Mouse (Mus musculus) lung, adult 2 months (tissue): Measurements from ENCODE around the gene Calr3. TPM values are rescaled to one million over a fixed set of nuclear protein-coding genes. Genes with fewer than 3 reads are reported as not detected.

Source experiments
- DNase-seq: peaks from one replicate; pipeline ENCODE4 v3.0.0; 2022
- H3K4me1 ChIP-seq: fragments of 200-500 bp; 2 replicates; pipeline ENCODE4 v1.6.1; 2011; ENCODE audit warnings: low read length; ENCODE audit not compliant: control insufficient read depth, insufficient read depth
- H3K4me3 ChIP-seq: fragments of 200-500 bp; replicated peaks from 2 replicates; pipeline ENCODE3; 2011; ENCODE audit warnings: low read depth, mild to moderate bottlenecking, control low read depth, low read length; ENCODE audit errors: extremely low read depth
- CTCF ChIP-seq: fragments of 200-500 bp; IDR thresholded peaks from 2 replicates; pipeline ENCODE4 v1.5.1; 2011; ENCODE audit warnings: mild to moderate bottlenecking, low read length, control low read depth; ENCODE audit not compliant: insufficient read depth
- POLR2A ChIP-seq: fragments of 200-500 bp; IDR thresholded peaks from 2 replicates; pipeline ENCODE4 v1.6.1; 2011; ENCODE audit warnings: low read depth, mild to moderate bottlenecking, control low read depth, low read length, borderline replicate concordance; ENCODE audit errors: extremely low read depth
- WGBS: fragments of 180-500 bp; shearing (Covaris S2); methylation state at CpG from one replicate; pipeline ENCODE4 v1.1.7; 2018; 5-methylcytosine and 5-hydroxymethylcytosine counted together
- polyA plus RNA-seq: library from polyadenylated mRNA; depleted of rRNA; stranded (reverse); fragments of >200 nt; gene quantifications from 2 replicates; pipeline ENCODE4 v1.2.3, GENCODE M21; 2012

Gene Calr3
- polyA plus RNA-seq, 1 experiment: 0.49 TPM

GRCm38 (mm10) chr8:72469984-72470383 is 26.3 kb upstream of the Calr3 start:
- TF ChIP-seq POLR2A (no peak), CTCF (no peak)
- no peak for DNase-seq
- H3K4me1 ChIP-seq: peaks cover 2% of the 10 kb centered on the region; the same call in 1 of the 2 replicates
- WGBS: 92% methylated on average over 8 of the region's 8 CpGs
- no peak overlapping the region for H3K4me3 ChIP-seq

- H3K4me3 ChIP-seq: no peak overlapping the region
- 83% methylated on average over 2 of the region's 2 CpGs for WGBS
- peaks cover 2% of the 10 kb centered on the region; the same call in 1 of the 2 replicates for H3K4me1 ChIP-seq
- no peak for DNase-seq
- TF ChIP-seq CTCF: no peak
- no peak for TF ChIP-seq POLR2A
Measured at GRCm38 (mm10) chr8:72469243-72469642, 25.6 kb upstream of the Calr3 start.

- no peak for DNase-seq
- 90% methylated on average over 10 of the region's 10 CpGs for WGBS
- Histone ChIP-seq H3K4me3 (no peak overlapping the region), H3K4me1 (no peaks in the 10 kb centered on the region)
- TF ChIP-seq POLR2A (no peak), CTCF (no peak)
Measured at GRCm38 (mm10) chr8:72464211-72464610, 20.5 kb upstream of the Calr3 start.

- no peak for DNase-seq
- TF ChIP-seq CTCF (no peak), POLR2A (no peak)
- H3K4me3 ChIP-seq: no peak overlapping the region
- no peaks in the 10 kb centered on the region for H3K4me1 ChIP-seq
- 86% methylated on average over 4 of the region's 4 CpGs for WGBS
Measured at GRCm38 (mm10) chr8:72459881-72460533, 16.3 kb upstream of the Calr3 start.

- TF ChIP-seq CTCF (no peak), POLR2A (no peak)
- H3K4me3 ChIP-seq: no peak overlapping the region
- no peak for DNase-seq
- H3K4me1 ChIP-seq: no peaks in the 10 kb centered on the region
- WGBS: 83% methylated on average over 6 of the region's 6 CpGs
Measured at GRCm38 (mm10) chr8:72458457-72458856, 14.8 kb upstream of the Calr3 start.

- no peak for DNase-seq
- Histone ChIP-seq H3K4me3 (no peak overlapping the region), H3K4me1 (no peaks in the 10 kb centered on the region)
- TF ChIP-seq CTCF (no peak), POLR2A (no peak)
- WGBS: 87% methylated on average over 3 of the region's 3 CpGs
Measured at GRCm38 (mm10) chr8:72457806-72458205, 14.1 kb upstream of the Calr3 start.

- H3K4me3 ChIP-seq: no peak overlapping the region
- 86% methylated on average over 4 of the region's 4 CpGs for WGBS
- TF ChIP-seq POLR2A (no peak), CTCF (no peak)
- no peak for DNase-seq
- H3K4me1 ChIP-seq: no peaks in the 10 kb centered on the region
Measured at GRCm38 (mm10) chr8:72455317-72455716, 11.6 kb upstream of the Calr3 start.

- Histone ChIP-seq H3K4me3 (no peak overlapping the region), H3K4me1 (no peaks in the 10 kb centered on the region)
- no peak for DNase-seq
- TF ChIP-seq CTCF: no peak
- TF ChIP-seq POLR2A: no peak
- 95% methylated on average over 2 of the region's 2 CpGs for WGBS
Measured at GRCm38 (mm10) chr8:72453904-72454303, 10.2 kb upstream of the Calr3 start.

- no peak for DNase-seq
- TF ChIP-seq POLR2A (no peak), CTCF (no peak)
- WGBS: 62% methylated on average over 8 of the region's 8 CpGs
- Histone ChIP-seq H3K4me3 (no peak overlapping the region), H3K4me1 (no peaks in the 10 kb centered on the region)
Measured at GRCm38 (mm10) chr8:72451516-72451915, 7.8 kb upstream of the Calr3 start.

GRCm38 (mm10) chr8:72445071-72445470 is 1.4 kb upstream of the Calr3 start:
- WGBS: 89% methylated on average over 6 of the region's 6 CpGs
- TF ChIP-seq POLR2A (no peak), CTCF (no peak)
- no peak overlapping the region for H3K4me3 ChIP-seq
- no peak for DNase-seq
- H3K4me1 ChIP-seq: no peaks in the 10 kb centered on the region
